ENCODE assay signal across 8 mouse cellular contexts in genomic region chr1:93825771-93826539, GRCm38 (mm10). TPM values are rescaled to one million over a fixed set of nuclear protein-coding genes. Genes with fewer than 3 reads are reported as not detected.
DNase-seq lines count a peak whose midpoint lies in the region; ATAC-seq lines count a peak whose summit lies in the region.

No protein-coding gene starts in this region.

- peaks cover 6% of the 10 kb centered on the region for H3K36me3 ChIP-seq in forebrain, embryonic 13.5 days (ENCODE audit: poor library complexity, severe bottlenecking)
- H3K36me3 ChIP-seq in limb, embryonic 13.5 days: peaks cover 16% of the 10 kb centered on the region
- H3K36me3 ChIP-seq in neural tube, embryonic 12.5 days: peaks cover 3% of the 10 kb centered on the region

- peak overlapping the region; percentile 72 for H3K4me3 ChIP-seq in brown adipose tissue, adult 24 weeks (ENCODE audit: insufficient read depth, low read depth, low read length)
- H3K4me3 ChIP-seq in forebrain, embryonic 13.5 days: peak overlapping the region; percentile 53
- peak overlapping the region; percentile 53 for H3K4me3 ChIP-seq in limb, embryonic 13.5 days
- peak overlapping the region; percentile 52 for H3K4me3 ChIP-seq in neural tube, embryonic 12.5 days

- no peaks in the 10 kb centered on the region for H3K27me3 ChIP-seq in forebrain, embryonic 13.5 days
- H3K27me3 ChIP-seq in limb, embryonic 13.5 days: no peaks in the 10 kb centered on the region
- no peaks in the 10 kb centered on the region for H3K27me3 ChIP-seq in neural tube, embryonic 12.5 days (replicated peaks)

- H3K4me2 ChIP-seq in forebrain, embryonic 13.5 days: peak overlapping the region; percentile 78
- peak overlapping the region; percentile 76 for H3K4me2 ChIP-seq in limb, embryonic 13.5 days (replicated peaks)
- peak overlapping the region; percentile 80 for H3K4me2 ChIP-seq in neural tube, embryonic 12.5 days (replicated peaks)

- peak overlapping the region; percentile 10 for H3K27ac ChIP-seq in brown adipose tissue, adult 24 weeks (replicated peaks; ENCODE audit: low read depth, low read length)
- peak overlapping the region; percentile 89 for H3K27ac ChIP-seq in forebrain, embryonic 13.5 days
- H3K27ac ChIP-seq in limb, embryonic 13.5 days: peak overlapping the region; percentile 94
- H3K27ac ChIP-seq in neural tube, embryonic 12.5 days: peak overlapping the region; percentile 89

- H3K9ac ChIP-seq in forebrain, embryonic 13.5 days: peak overlapping the region; percentile 74
- H3K9ac ChIP-seq in limb, embryonic 13.5 days: peak overlapping the region; percentile 69
- H3K9ac ChIP-seq in neural tube, embryonic 12.5 days: peak overlapping the region; percentile 64

- 46% methylated on average over 27 of the region's 27 CpGs for WGBS in forebrain, embryonic 13.5 days
- WGBS in limb, embryonic 13.5 days: 44% methylated on average over 27 of the region's 27 CpGs
- WGBS in neural tube, embryonic 12.5 days: 46% methylated on average over 27 of the region's 27 CpGs

- H3K4me1 ChIP-seq in brown adipose tissue, adult 24 weeks (ENCODE audit: control insufficient read depth, insufficient read depth, insufficient read length, low read length): peaks cover 5% of the 10 kb centered on the region; the same call in 1 of the 2 replicates
- peaks cover 16% of the 10 kb centered on the region for H3K4me1 ChIP-seq in forebrain, embryonic 13.5 days
- H3K4me1 ChIP-seq in limb, embryonic 13.5 days: peaks cover 14% of the 10 kb centered on the region
- H3K4me1 ChIP-seq in neural tube, embryonic 12.5 days: peaks cover 11% of the 10 kb centered on the region

- no peaks in the 10 kb centered on the region for H3K9me3 ChIP-seq in forebrain, embryonic 13.5 days (replicated peaks)
- no peaks in the 10 kb centered on the region for H3K9me3 ChIP-seq in limb, embryonic 13.5 days
- H3K9me3 ChIP-seq in neural tube, embryonic 12.5 days: no peaks in the 10 kb centered on the region

- peak; percentile 13 for DNase-seq in layer of hippocampus, adult 9-11 months
- DNase-seq in layer of hippocampus, adult 9-10 months (ENCODE audit: low spot score): no peak
- DNase-seq in adrenal gland, postnatal 25 days: no peak
- DNase-seq in urinary bladder, adult 18-20 months (ENCODE audit: low spot score in 2 of 2): no peak

- ATAC-seq in forebrain, embryonic 13.5 days: peak; percentile 48
- no peak for ATAC-seq in limb, embryonic 13.5 days (ENCODE audit: low FRiP score, low read depth)
- ATAC-seq in neural tube, embryonic 12.5 days (ENCODE audit: low FRiP score, low read depth): peak; percentile 55

RNA-seq across cellular contexts. Expression of gene D2hgdh, which starts 1.2 kb away (rescaled TPM):
- 23.7 and 30.9 TPM in 2 replicates for polyA plus RNA-seq in brown adipose tissue, adult 24 weeks (2012; ENCODE audit: insufficient read depth, insufficient read length, missing spikeins)
- polyA plus RNA-seq in forebrain, embryonic 13.5 days (2015; fragmentation: Nextera tagmentation; extraction: Ambion mirVana): 14.7 and 15.0 TPM in 2 replicates
- 17.3 and 18.4 TPM in 2 replicates for polyA plus RNA-seq in limb, embryonic 13.5 days (2015; fragmentation: Nextera tagmentation; extraction: Ambion mirVana)
- 17.0 TPM in 2 replicates for polyA plus RNA-seq in neural tube, embryonic 12.5 days (2016; fragmentation: Nextera tagmentation; extraction: Ambion mirVana)
- total RNA-seq in adrenal gland, postnatal 25 days (2021): 50.2 and 61.4 TPM in 2 replicates

RNA-seq across cellular contexts. Expression of gene Ing5, which starts 22.2 kb away (rescaled TPM):
- 5.0 and 6.1 TPM in 2 replicates for polyA plus RNA-seq in brown adipose tissue, adult 24 weeks (2012; ENCODE audit: insufficient read depth, insufficient read length, missing spikeins)
- polyA plus RNA-seq in forebrain, embryonic 13.5 days (2015; fragmentation: Nextera tagmentation; extraction: Ambion mirVana): 14.2 and 15.8 TPM in 2 replicates
- 15.1 and 15.6 TPM in 2 replicates for polyA plus RNA-seq in limb, embryonic 13.5 days (2015; fragmentation: Nextera tagmentation; extraction: Ambion mirVana)
- polyA plus RNA-seq in neural tube, embryonic 12.5 days (2016; fragmentation: Nextera tagmentation; extraction: Ambion mirVana): 12.4 and 14.0 TPM in 2 replicates
- total RNA-seq in adrenal gland, postnatal 25 days (2021): 15.0 and 20.0 TPM in 2 replicates

RNA-seq across cellular contexts. Expression of gene Dtymk, which starts 24.2 kb away (rescaled TPM):
- polyA plus RNA-seq in brown adipose tissue, adult 24 weeks (2012; ENCODE audit: insufficient read depth, insufficient read length, missing spikeins): 39.9 and 45.2 TPM in 2 replicates
- 234 and 245 TPM in 2 replicates for polyA plus RNA-seq in forebrain, embryonic 13.5 days (2015; fragmentation: Nextera tagmentation; extraction: Ambion mirVana)
- 251 and 255 TPM in 2 replicates for polyA plus RNA-seq in limb, embryonic 13.5 days (2015; fragmentation: Nextera tagmentation; extraction: Ambion mirVana)
- 187 TPM in 2 replicates for polyA plus RNA-seq in neural tube, embryonic 12.5 days (2016; fragmentation: Nextera tagmentation; extraction: Ambion mirVana)
- 77.9 and 86.1 TPM in 2 replicates for total RNA-seq in adrenal gland, postnatal 25 days (2021)

RNA-seq across cellular contexts. Expression of gene Gal3st2, which starts 35.2 kb away (rescaled TPM):
- polyA plus RNA-seq in brown adipose tissue, adult 24 weeks (2012; ENCODE audit: insufficient read depth, insufficient read length, missing spikeins): not detected in 2 replicates
- polyA plus RNA-seq in forebrain, embryonic 13.5 days (2015; fragmentation: Nextera tagmentation; extraction: Ambion mirVana): not detected in 2 replicates
- polyA plus RNA-seq in limb, embryonic 13.5 days (2015; fragmentation: Nextera tagmentation; extraction: Ambion mirVana): 0.17 TPM in 1 of 2 replicates, not detected in the other
- not detected in 2 replicates for polyA plus RNA-seq in neural tube, embryonic 12.5 days (2016; fragmentation: Nextera tagmentation; extraction: Ambion mirVana)
- not detected in 2 replicates for total RNA-seq in adrenal gland, postnatal 25 days (2021)

Comparison
In these comparisons a context has a peak if more than half of its experiments do, and no peak if none do; other contexts are left out.
1. H3K27ac ChIP-seq: peak in every context shown above with its lines; median percentile 94 in limb, embryonic 13.5 days; 89 in forebrain, embryonic 13.5 days; 89 in neural tube, embryonic 12.5 days; 10 in brown adipose tissue, adult 24 weeks.